Mouse (Mus musculus): ENCODE data around the gene Gfod2.

GRCm38 (mm10) chr8:105739216-105739615 is 19.2 kb downstream of the Gfod2 start:
- TF ChIP-seq CTCF (IDR thresholded peaks at IDR 0.05; ENCODE audit: low read depth), result no peak
- no peak for TF ChIP-seq EP300 (IDR thresholded peaks at IDR 0.05; ENCODE audit: low read depth)

Measured in liver, postnatal 0 days (tissue).